Mouse (Mus musculus) skeletal muscle tissue, postnatal 0 days (tissue): ENCODE measurements around the gene S1pr3. TPM values are rescaled to one million over a fixed set of nuclear protein-coding genes. Genes with fewer than 3 reads are reported as not detected.

ENCODE experiments used
- polyA plus RNA-seq: library from polyadenylated mRNA; unstranded; fragments of >200 nt; fragmentation: Nextera tagmentation; extraction: Ambion mirVana; gene quantifications from 2 replicates; pipeline ENCODE4 v1.2.1, GENCODE M21; 2015

S1pr3 gene
- 17.4 and 19.4 TPM in 2 replicates for polyA plus RNA-seq

DNA sequence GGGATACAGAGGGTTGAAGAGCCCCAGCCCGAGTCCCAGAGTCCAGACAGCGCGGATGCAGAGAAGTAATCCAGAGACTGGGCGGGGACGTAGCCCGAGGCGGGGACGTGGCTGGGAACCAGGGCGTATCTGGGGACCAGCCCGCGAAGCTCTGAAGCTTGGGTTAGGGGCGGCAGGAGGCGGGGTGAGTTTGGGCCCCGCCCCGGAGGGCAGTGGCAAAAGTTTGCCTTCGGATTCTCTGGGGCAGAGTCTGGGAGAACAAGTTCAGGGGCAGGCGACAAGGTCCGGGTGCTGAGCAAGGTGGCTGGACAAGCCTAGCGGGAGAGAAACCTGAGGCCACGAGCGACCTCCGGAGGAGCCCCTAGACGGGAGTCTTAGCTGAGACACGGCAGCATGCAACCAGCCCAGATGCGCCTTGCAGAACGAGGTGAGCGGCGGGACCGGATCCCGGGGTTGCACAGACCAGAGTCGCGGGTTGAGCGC, at the start of gene S1pr3:
Gene S1pr3, plus strand, starts transcription at position 121 of the 483 bp plus-strand sequence.

Other genes with a start within 250 kb of the S1pr3 start
- gene Nxnl2, start 237.6 kb upstream of the S1pr3 start, polyA plus RNA-seq: 1.1 and 1.9 TPM in 2 replicates
- gene Shc3, start 160.8 kb downstream of the S1pr3 start, polyA plus RNA-seq: 0.19 and 0.26 TPM in 2 replicates
- 60.6 and 61.3 TPM in 2 replicates for gene Cks2, start 236.6 kb downstream of the S1pr3 start, polyA plus RNA-seq
- gene Secisbp2, start 243.1 kb downstream of the S1pr3 start, polyA plus RNA-seq: 21.2 and 21.9 TPM in 2 replicates